Mouse (Mus musculus): ENCODE measurements around the gene 1110002E22Rik. TPM values are rescaled to one million over a fixed set of nuclear protein-coding genes. Genes with fewer than 3 reads are reported as not detected.
A peak's percentile ranks its signal among the peaks of the same experiment; 100 is the strongest.

Gene 1110002E22Rik
- total RNA-seq (2021) = 100 to 1,000 TPM in 1 of 2 experiments, 10 to 100 TPM in 1; 98.9 to 131 TPM
- long read RNA-seq, experiment 1, full-length matches to known transcripts = 11 of 37 reads
- long read RNA-seq, experiment 1, partial matches to known transcripts = 0 of 37 reads
- long read RNA-seq, experiment 1, other reads (novel, unspliced or antisense) = 26 of 37 reads
- long read RNA-seq, experiment 2, full-length matches to known transcripts = 11 of 34 reads
- long read RNA-seq, experiment 2, partial matches to known transcripts = 1 of 34 reads
- long read RNA-seq, experiment 2, other reads (novel, unspliced or antisense) = 22 of 34 reads

DNA sequence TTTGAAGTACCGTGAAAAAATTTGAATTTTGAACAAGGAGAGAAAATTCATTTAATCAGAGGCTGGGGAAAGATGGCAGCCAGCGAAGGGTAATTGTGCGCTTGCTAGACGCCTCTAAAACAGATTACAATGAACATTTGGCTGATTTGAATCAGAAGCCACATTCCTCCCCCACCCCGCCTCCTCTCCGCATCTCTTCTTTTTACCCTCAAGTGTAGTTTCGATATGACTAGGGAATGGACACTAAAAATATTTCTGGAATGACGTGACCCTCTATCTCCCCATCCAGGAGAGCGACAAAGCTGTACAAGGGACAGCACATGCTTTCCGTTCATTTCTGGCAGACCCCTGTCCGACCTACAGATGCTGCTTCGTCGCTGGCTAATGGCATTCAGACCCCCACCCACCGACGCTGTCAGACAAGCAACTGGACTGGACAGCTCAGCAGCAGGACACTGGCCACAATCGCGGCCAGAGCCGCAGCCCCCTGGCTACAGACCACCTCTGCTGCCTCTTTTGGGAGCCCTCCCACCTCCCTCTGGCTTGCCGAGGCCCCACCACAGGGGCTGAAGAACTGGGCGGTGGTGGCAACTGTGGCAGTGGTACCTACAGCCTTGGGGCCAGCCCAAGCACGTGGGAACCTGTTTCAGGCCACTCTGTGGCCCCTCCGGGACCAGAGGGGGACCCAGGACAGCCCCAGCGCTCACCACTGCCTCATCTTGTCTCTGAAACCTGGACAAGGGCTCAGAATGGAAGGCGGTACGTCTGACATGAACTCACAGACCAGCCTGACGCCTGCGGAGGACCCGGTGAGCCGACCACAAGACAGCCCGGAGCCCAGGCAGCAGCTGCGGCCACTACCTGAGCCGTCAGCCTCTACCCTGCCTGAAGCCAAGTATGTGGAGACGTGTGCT lies at the start of gene 1110002E22Rik:
Gene 1110002E22Rik, plus strand, starts transcription at position 321 of the 914 bp plus-strand sequence.
- no peak for DNase-seq (ENCODE audit: low spot score)

DNA sequence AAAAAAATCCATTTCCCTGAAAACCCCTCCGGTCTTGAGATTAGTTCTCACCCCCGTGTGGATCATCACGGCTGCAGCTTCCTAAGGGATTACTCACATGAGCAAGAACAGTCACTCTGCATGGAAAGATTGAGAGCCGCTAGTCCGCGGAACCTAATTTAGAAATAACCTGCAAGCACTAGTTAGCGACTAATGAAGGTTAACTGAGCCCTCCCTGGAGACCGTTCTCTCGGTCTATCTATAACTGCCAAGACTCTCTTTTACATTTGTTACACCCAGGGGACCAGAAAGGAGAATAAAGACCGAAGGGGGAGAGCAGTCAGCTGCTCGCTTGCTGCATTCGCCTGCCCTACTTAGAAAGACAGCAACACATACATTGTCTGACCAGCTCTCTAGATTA lies 48.0 kb upstream of the 1110002E22Rik start:
- DNase-seq (ENCODE audit: low spot score) = peak; percentile 45

DNA sequence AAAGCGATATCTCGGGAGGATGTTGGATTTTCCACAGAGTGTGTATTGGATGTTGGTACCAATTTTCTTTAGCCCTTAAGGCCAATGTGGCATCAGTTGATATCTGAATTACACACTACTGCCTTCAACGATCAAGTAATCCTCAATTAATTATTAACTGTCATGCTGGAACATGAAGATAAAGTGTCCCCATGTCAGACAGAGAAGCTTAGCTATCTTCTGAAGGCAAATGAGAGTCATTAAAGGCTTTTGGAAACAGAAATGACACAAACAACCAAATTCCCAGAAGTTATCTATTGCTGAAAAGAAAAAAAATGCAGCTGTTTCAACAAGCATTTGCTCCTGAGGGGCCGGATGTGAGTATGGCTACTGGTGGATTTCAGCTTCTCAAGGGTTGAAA lies 42.8 kb upstream of the 1110002E22Rik start:
- DNase-seq (ENCODE audit: low spot score) = no peak

DNA sequence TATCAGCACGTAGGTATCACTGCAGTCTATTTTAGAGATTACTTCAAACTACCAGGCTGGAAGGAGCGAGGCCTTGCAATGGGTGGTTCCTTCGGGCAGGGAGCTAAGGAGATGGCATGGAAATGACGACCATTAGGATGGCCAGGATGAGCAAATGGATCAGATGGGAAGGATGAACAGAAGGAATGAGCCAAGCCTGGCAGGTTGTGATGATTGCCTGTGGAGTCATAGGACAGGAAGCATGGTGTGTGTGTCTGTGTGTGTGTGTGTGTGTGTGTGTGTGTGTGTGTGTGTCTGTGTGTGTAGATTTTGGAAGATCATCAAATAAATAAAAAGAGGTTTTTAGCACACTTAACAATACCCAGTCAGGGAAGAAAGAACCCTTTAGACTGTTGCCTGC lies 42.2 kb upstream of the 1110002E22Rik start:
- DNase-seq (ENCODE audit: low spot score) = no peak

DNA sequence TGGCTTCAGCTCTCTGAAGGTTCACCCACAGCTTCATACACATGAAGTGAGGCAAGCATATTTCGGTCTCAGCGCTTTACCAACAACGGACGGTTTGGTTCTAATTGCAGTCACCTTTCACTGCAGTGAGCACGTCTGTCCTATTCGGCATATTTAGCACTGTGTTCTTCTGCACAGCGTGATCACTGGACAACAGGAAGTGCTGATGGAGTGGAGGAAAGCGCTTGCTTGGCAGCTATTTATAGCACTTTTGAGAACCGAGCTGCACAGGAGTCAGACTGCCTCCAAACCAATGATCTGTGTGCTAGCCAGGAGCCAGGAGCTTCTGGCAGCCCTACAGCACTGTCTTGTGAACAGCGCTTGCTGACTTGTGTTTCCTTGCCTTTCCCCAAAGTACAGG lies 38.6 kb upstream of the 1110002E22Rik start:
- peak; percentile 83 for DNase-seq (ENCODE audit: low spot score)

DNA sequence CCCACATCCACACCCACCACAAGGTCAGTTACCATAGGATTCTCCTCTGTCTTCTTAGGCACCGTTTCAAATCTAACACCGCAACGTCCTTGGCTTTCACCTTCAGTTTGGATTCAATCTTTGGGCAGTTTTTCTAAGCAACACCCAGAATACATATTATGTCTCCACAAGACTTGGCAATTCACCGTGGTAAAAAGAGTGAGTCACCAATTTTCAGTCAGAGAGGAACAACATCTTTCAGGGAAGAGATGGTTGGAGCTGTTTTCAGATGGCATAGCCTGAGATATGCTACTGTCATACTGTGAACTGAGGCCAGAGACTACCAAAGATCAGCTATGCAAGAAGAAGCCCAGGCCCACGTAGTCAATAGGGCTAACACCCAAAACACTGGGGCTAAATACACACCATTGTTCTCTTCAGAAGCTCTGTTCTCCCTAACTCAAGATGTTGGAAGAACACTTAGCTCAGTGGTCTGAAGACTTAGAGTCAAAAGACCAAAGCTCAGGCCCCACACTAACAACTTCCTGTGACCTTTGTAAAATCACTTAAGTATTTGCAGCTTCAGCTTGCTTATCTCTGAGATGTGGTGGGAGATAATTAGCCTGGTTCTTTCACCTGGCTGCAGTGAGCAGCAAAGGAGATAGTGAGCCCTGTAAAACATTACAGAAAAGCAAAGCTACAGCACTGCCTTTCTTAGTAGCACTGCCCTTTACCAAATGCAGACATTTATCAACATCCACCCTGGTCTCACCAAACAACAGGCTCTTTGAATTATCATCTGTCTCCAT lies 37.1 kb upstream of the 1110002E22Rik start:
- DNase-seq (ENCODE audit: low spot score) = no peak

DNA sequence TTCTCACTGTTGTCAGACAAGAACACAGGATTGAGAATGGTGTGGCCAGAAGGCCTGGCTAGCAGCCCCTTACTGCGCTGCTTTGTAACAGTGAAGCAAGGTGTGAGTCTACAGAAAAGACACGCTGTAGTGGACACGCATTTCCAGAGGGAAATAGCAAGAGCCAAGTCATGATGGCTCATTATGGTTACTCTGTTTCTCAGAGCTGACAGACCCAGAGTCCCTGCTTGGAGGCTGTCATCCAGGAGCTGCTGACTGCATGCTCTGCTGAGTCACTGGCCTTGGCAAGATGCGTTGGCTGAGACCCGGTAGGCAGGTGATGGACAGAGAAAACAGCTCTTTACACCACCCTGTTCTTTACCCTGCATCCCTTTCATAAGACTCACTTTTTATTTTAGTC lies 35.5 kb upstream of the 1110002E22Rik start:
- peak; percentile 87 for DNase-seq (ENCODE audit: low spot score)

DNA sequence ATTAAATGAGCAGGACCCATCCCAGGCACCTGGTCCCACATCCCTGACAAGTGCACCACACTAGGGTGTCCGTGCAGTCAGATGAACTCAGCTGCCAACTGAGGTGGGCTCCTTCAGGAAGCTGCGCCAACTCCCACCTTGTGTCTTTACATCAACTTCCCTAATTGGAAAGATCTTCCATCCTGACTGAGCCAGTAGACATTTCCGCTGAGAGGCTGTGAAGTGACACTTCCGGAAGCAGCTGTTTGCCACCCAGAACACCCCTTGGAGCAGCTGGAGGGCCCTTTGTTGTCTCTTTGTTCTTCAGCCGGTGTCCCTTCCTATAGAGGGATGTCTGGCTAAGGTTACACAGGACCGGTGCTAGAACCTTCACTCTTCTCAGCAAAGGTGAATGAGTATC lies 34.3 kb upstream of the 1110002E22Rik start:
- no peak for DNase-seq (ENCODE audit: low spot score)

DNA sequence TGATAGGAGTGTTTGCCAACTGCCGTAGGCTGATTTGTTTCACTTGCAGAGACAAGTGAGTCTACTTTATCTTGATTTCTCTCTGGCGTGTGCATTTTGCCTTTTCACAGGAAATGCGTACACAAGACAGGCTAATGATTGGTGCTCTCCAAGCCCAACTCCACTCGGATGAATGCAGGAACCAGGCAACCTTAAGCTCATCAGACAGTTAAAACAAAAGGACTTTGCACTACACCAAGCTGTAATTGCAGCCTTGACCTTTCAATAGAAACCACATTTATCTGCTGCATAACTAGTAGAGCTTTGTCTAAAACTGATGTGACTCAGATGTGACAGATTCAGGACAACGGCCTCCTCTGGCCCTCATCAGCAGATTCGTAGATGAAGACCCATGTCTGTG lies 30.9 kb upstream of the 1110002E22Rik start:
- DNase-seq (ENCODE audit: low spot score) = no peak

DNA sequence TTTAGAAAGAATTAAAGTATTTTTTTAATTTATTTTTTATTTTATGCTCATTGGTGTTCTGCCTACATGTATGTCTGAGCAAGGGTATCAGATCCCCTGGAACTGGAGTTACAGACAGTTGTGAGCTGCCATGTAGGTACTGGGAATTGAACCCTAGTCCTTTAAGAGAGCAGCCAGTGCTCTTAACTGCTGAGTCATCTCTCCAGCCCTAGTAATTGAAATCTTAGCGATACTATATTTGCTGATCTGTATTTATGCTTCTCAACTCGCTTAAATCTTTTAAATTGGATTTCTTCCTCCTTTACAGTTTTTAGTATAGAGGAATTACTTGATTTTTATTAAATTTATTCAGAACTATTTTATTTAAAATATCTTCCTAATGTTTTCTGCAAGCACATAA lies 23.9 kb upstream of the 1110002E22Rik start:
- no peak for DNase-seq (ENCODE audit: low spot score)

DNA sequence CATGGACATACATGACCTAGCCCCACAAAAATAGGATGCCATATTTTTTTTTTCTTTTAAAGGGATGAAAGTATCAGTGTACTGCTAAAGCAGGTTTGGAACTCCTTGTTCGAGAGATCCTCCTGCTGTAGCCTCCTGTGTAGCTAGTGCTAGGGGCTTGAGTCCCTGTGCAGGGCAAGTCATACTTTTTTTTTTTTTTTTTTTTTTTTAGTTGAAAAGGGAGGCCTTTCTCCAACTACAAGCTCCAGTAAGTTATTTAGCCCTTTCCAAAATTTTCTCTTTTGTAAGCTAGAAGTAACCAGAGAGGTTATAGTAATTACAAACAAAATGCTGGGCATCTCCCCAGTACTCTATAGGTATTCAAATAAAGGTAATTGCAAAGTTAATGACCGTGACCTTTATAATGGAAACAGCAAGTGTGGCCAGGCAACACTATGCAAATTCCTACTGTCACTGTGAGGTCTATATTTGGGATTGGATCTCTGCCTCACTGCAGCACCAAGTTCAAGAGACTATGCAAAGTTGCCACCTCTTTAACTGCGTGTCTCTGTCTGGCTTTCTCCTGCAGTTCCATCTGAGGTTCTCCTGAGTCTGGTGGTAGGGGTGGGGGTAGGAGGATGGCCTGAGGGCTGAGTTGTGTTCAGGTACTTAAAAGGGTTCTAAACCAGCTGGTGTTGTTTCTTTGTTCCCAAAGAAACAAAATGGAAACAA lies 23.1 kb upstream of the 1110002E22Rik start:
- DNase-seq (ENCODE audit: low spot score) = no peak

DNA sequence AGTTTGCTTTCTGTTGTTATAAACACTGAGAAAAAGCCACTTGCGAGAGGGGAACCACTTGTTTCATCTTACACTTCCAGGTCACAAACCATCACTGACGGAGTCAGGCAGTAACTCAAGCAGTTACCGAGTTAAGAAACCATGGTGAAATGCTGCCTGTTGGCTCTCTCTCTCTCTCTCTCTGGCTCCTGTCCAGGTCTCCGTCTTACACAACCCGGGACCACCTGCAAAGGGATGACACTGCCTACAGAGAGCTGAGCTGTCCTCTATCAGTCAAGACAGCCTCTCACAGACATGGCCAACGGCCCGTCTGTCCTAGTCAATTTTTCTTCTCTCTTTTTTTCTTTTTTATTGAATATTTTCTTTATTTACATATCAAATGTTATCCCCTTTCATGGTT lies 21.5 kb upstream of the 1110002E22Rik start:
- DNase-seq (ENCODE audit: low spot score) = no peak

DNA sequence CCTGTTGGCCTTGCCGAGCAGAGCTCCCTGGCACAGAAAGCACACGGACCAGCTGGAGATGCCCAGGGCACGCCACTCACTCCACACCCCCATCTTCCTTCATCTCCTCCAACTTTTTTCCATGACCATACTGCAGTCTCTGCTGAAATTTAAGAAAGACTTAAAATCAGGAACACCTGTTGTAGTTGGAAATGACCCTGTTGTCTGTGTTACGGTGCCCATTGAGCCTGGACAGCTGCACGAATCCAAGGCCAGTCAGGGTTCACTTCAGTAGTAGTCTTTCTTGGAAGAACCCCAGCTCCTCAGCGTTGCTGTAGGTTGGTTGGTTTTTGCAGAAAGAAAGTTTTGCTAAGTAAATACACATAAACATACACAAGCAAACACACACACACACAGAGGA lies 15.3 kb upstream of the 1110002E22Rik start:
- no peak for DNase-seq (ENCODE audit: low spot score)

DNA sequence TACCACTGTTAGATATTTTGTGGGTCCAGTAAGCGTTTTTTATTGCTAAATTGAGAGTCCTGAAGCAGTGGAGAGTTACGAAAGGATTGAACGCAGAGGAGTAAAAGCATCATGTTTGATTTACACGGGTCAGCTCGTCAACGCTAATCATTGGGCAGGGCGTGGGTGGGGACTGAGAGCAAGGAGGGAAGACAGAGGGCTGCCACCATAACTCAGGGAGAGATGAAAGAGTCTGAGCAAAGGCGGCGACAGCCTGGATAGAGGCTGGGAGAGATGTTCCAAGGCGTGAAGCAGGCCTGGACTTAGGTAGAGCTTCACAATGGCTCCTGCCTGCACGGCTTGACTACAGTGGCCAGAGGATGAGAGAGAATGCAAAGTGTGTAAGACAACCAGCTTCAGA lies 14.1 kb upstream of the 1110002E22Rik start:
- DNase-seq (ENCODE audit: low spot score) = no peak

DNA sequence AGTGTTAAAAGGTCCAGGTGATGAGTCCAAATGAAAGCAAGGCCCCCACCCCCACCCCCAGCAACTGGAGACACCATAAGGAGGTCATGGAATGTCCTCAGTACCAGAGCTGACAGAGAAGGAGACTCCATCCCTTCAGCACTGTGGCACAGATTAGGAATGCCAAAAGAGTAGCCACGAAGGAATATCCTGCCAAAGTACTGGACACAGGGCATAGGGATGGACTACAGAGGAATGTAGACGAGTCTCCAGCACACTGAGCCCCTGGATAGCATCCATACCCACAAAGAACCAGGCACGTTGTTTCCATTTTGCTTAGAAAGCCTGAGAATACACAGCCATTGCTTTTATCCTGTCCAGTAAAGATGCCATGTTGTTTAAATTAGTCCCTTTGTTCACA lies 13.4 kb upstream of the 1110002E22Rik start:
- no peak for DNase-seq (ENCODE audit: low spot score)

DNA sequence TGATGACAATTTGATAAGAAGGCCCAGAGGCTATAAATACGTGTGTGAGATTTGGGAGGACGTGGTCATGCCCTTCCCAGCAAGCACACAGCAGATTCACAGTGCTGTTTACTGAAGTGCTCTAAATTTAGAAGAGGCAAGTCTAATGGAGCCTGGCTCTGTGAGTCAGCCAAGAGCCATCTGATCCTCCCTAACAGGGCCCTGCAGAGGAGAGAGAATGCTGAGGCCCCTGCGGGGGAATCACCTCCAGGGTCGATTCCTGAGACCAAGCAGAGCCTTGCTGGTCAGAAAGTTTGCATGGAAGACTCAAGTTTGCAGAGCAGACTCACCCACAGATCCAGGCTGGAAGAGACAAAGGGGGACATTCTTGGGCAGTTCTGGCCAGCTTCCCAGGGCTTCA lies 10.9 kb upstream of the 1110002E22Rik start:
- peak; percentile 59 for DNase-seq (ENCODE audit: low spot score)

DNA sequence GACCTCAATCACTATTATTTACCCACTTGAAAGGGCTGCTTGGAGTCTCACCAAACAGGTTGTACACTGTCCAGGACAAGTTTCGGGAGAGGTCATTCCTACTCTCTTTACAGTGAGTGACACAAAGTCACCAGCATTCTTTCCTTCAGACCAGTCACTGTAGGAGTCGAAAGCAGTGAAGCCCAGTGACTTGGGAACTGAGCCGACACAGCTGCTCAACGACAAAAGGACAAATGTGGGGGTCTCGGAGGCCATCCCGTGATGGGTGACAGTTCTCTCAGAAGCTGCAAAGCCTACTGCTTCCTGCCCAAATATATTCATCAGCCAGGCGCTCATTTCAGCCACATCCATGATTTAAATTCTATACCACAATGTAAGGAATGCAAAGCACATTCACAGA lies 7.9 kb upstream of the 1110002E22Rik start:
- no peak for DNase-seq (ENCODE audit: low spot score)

DNA sequence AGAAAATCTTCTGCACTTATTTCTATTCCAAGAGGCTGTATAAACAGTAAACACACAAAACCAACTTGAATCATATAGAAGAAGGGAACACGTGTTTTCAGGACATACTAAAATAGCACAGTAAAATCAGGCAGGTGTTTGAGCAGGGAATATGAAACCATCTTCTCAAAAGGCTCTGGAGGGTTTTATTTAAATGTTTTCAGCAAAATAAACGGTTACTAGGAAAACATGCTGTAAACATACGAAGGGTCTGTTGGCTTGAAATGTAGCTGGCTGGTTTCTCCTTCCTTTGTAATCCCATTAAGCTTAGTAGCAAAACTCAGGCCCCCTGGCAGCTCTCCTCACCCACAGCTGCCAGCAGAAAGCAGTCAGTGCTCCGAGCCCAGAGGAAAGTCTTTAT lies 6.6 kb upstream of the 1110002E22Rik start:
- no peak for DNase-seq (ENCODE audit: low spot score)

DNA sequence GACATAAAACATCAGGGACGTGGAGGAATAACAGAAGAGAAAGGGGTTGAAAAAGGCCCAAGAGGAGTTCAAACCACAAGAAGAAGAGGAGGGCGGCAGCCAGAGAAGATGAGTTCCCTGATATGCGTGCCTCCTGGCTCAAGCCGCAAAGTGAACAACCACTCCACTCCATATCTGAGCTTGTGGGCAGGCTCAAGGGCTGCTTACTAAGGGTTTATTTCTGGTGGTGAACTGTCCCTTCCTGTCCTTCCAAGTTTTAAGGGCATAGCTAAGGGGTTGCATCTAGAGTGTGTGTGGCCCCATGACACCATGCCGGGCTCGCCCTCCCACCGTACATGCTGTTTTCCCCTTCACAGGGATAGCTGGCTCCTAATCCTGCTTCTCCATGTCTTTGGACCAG lies 4.4 kb upstream of the 1110002E22Rik start:
- no peak for DNase-seq (ENCODE audit: low spot score)

DNA sequence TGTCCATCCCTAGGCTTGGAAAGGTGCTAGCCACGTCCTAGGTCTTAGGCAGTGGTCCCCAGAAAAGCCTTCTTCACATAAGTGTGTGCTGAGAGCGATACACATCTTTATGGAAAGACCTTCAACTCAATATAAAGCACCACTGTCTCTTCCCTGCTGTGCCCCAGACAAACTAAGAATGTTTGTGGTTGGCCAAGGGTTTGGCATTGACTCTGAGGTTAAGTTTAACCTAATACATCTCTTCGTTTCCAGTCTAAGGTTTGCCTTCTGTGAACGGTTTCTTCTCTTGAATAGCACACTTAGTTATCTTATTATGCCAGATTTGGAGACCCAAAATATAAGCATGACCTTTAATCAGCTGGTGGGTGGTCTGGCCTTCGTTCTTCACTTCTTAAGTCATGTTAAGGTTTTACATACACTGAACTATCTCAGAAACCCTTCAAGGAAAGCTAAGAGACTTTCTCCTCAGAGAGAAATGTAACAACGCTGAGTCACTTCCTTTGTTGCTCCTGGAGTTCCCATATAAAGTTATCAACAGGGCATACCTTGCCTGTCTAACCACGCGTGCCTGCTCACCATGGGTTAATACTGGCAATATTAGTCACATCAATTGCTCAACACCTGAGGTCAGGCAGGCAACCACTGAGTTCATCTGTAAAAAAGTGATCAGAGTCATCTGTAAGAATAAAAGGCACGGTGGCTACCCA lies 3.5 kb upstream of the 1110002E22Rik start:
- DNase-seq (ENCODE audit: low spot score) = no peak

DNA sequence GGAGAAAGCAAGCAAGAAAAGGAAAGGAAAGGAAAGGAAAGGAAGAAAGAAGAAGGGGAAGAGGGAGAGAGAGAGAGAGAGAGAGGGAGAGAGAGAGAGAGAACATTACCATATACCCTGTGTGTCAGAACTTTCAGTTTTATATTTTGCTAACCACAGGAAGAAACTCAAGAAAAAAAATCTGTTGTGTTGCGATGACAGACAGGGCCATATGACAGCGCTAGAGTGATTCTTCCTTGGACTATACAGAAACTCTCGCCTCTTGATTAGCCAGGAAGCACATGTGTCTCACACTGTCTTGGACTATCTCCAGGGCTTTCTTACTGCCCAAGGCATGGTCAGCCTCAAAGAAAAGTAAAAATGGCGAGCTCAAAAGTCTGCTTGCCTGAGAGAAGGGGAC lies 2.2 kb upstream of the 1110002E22Rik start:
- no peak for DNase-seq (ENCODE audit: low spot score)
